Mouse (Mus musculus) ovary, postnatal 14 days (tissue): ENCODE measurements around the gene Hoxd1.

ENCODE experiments used
- DNase-seq: peaks from one replicate; pipeline ENCODE4 v3.0.0; 2022; ENCODE audit warnings: low spot score

Hoxd1 gene

GRCm38 (mm10) chr2:74732513-74733316 lies 30.1 kb upstream of the Hoxd1 start:
- DNase-seq, result no peak

GRCm38 (mm10) chr2:74733317-74733661 lies 29.5 kb upstream of the Hoxd1 start:
- no peak for DNase-seq

GRCm38 (mm10) chr2:74733765-74734164 lies 29.0 kb upstream of the Hoxd1 start:
- no peak for DNase-seq

- DNase-seq, result no peak
Measured at GRCm38 (mm10) chr2:74734451-74734850, 28.3 kb upstream of the Hoxd1 start.

- no peak for DNase-seq
Measured at GRCm38 (mm10) chr2:74734996-74735811, 27.6 kb upstream of the Hoxd1 start.

GRCm38 (mm10) chr2:74735851-74736687 lies 26.7 kb upstream of the Hoxd1 start:
- no peak for DNase-seq

GRCm38 (mm10) chr2:74736688-74737577 lies 25.8 kb upstream of the Hoxd1 start:
- DNase-seq, result no peak

GRCm38 (mm10) chr2:74737578-74738070 lies 25.2 kb upstream of the Hoxd1 start:
- DNase-seq, result no peak

- DNase-seq, result no peak
Measured at GRCm38 (mm10) chr2:74738623-74739475, 23.9 kb upstream of the Hoxd1 start.

GRCm38 (mm10) chr2:74739476-74739800 lies 23.3 kb upstream of the Hoxd1 start:
- DNase-seq, result no peak

- DNase-seq, result no peak
Measured at GRCm38 (mm10) chr2:74739869-74740268, 22.9 kb upstream of the Hoxd1 start.

- DNase-seq, result no peak
Measured at GRCm38 (mm10) chr2:74740311-74741091, 22.3 kb upstream of the Hoxd1 start.

GRCm38 (mm10) chr2:74741252-74741978 lies 21.4 kb upstream of the Hoxd1 start:
- no peak for DNase-seq

GRCm38 (mm10) chr2:74741979-74742277 lies 20.9 kb upstream of the Hoxd1 start:
- no peak for DNase-seq

GRCm38 (mm10) chr2:74745540-74746297 lies 17.1 kb upstream of the Hoxd1 start:
- DNase-seq, result no peak

- no peak for DNase-seq
Measured at GRCm38 (mm10) chr2:74746298-74746921, 16.4 kb upstream of the Hoxd1 start.

- no peak for DNase-seq
Measured at GRCm38 (mm10) chr2:74747006-74747405, 15.8 kb upstream of the Hoxd1 start.

GRCm38 (mm10) chr2:74747661-74748141 lies 15.1 kb upstream of the Hoxd1 start:
- no peak for DNase-seq
